Mouse (Mus musculus) stomach, embryonic 16.5 days (tissue): ENCODE data around the gene Grid2. TPM values are rescaled to one million over a fixed set of nuclear protein-coding genes. Genes with fewer than 3 reads are reported as not detected.

ENCODE experiments used
- ATAC-seq: fragments of 200-750 bp; cut with Nextera tagmentation; 2 replicates; pipeline ENCODE4 v1.8.0; 2017; ENCODE audit warnings: moderate number of reproducible peaks, moderate TSS enrichment; ENCODE audit not compliant: insufficient read depth, low FRiP score
- H3K27ac ChIP-seq: fragments of 300-500 bp; sonication (generic); 2 replicates; pipeline ENCODE4 v1.5.1; 2014; ENCODE audit warnings: low read length
- H3K27me3 ChIP-seq: fragments of 300-500 bp; sonication (generic); 2 replicates; pipeline ENCODE4 v1.6.1; 2014; ENCODE audit warnings: low read length, control low read depth, mixed read lengths; ENCODE audit not compliant: control insufficient read depth, insufficient read depth
- H3K36me3 ChIP-seq: fragments of 300-500 bp; sonication (generic); 2 replicates; pipeline ENCODE4 v1.6.1; 2014; ENCODE audit warnings: low read length; ENCODE audit not compliant: control insufficient read depth, insufficient read depth
- H3K4me1 ChIP-seq: fragments of 300-500 bp; sonication (generic); 2 replicates; pipeline ENCODE4 v1.6.1; 2014; ENCODE audit warnings: low read length, control low read depth, mixed read lengths; ENCODE audit not compliant: control insufficient read depth, insufficient read depth
- H3K4me2 ChIP-seq: fragments of 300-500 bp; sonication (generic); 2 replicates; pipeline ENCODE4 v1.6.1; 2014; ENCODE audit warnings: low read depth, low read length, mixed read lengths
- H3K4me3 ChIP-seq: fragments of 300-500 bp; sonication (generic); replicated peaks from 2 replicates; pipeline ENCODE4 v1.5.1; 2014; ENCODE audit warnings: mild to moderate bottlenecking, low read length
- H3K9ac ChIP-seq: fragments of 300-500 bp; sonication (generic); 2 replicates; pipeline ENCODE4 v1.6.1; 2014; ENCODE audit warnings: low read length
- H3K9me3 ChIP-seq: fragments of 300-500 bp; sonication (generic); replicated peaks from 2 replicates; pipeline ENCODE4 v1.6.1; 2016; ENCODE audit warnings: low read length, control low read depth; ENCODE audit not compliant: control insufficient read depth
- WGBS: fragments of 180-500 bp; shearing (Covaris S2); extraction: QIAGEN DNeasy Blood & Tissue Kit; methylation state at CpG from one replicate; pipeline ENCODE4 v1.1.7; 2014; 5-methylcytosine and 5-hydroxymethylcytosine counted together
- polyA plus RNA-seq: library from polyadenylated mRNA; unstranded; fragments of >200 nt; fragmentation: Nextera tagmentation; extraction: Ambion mirVana; gene quantifications from 2 replicates; pipeline ENCODE4 v1.2.1, GENCODE M21; 2015

Grid2 gene
- polyA plus RNA-seq, 1 experiment from 2014 or later: 0.68 TPM

- no peak overlapping the region for H3K4me2 ChIP-seq
- no peak for ATAC-seq
- H3K4me1 ChIP-seq: no peaks in the 10 kb centered on the region
- 37% methylated on average over 8 of the region's 8 CpGs for WGBS
- no peak overlapping the region for H3K4me3 ChIP-seq
- H3K9ac ChIP-seq: no peak overlapping the region
- H3K9me3 ChIP-seq: no peaks in the 10 kb centered on the region
- no peaks in the 10 kb centered on the region for H3K36me3 ChIP-seq
- no peaks in the 10 kb centered on the region for H3K27me3 ChIP-seq
- H3K27ac ChIP-seq: no peak overlapping the region
These were observed 946.9 kb downstream of the Grid2 start for GRCm38 (mm10) chr6:64202396-64203122.

GRCm38 (mm10) chr6:64236351-64236750 is 980.7 kb downstream of the Grid2 start:
- no peaks in the 10 kb centered on the region for H3K9me3 ChIP-seq
- no peak overlapping the region for H3K4me3 ChIP-seq
- WGBS: 58% methylated on average over 3 of the region's 3 CpGs
- no peak overlapping the region for H3K4me2 ChIP-seq
- H3K27me3 ChIP-seq: no peaks in the 10 kb centered on the region
- no peak overlapping the region for H3K27ac ChIP-seq
- H3K4me1 ChIP-seq: no peaks in the 10 kb centered on the region
- H3K36me3 ChIP-seq: no peaks in the 10 kb centered on the region
- ATAC-seq: no peak
- no peak overlapping the region for H3K9ac ChIP-seq

- WGBS: 44% methylated on average over 1 of the region's 1 CpGs
- Histone ChIP-seq H3K27me3 (no peaks in the 10 kb centered on the region), H3K9me3 (no peaks in the 10 kb centered on the region), H3K27ac (no peak overlapping the region), H3K36me3 (no peaks in the 10 kb centered on the region), H3K4me1 (no peaks in the 10 kb centered on the region), H3K4me3 (no peak overlapping the region), H3K4me2 (no peak overlapping the region), H3K9ac (no peak overlapping the region)
- no peak for ATAC-seq
These were observed 984.9 kb downstream of the Grid2 start for GRCm38 (mm10) chr6:64240526-64240925.

- Histone ChIP-seq H3K9me3 (no peaks in the 10 kb centered on the region), H3K36me3 (no peaks in the 10 kb centered on the region), H3K4me2 (no peak overlapping the region), H3K4me3 (no peak overlapping the region), H3K4me1 (no peaks in the 10 kb centered on the region), H3K27ac (no peak overlapping the region), H3K27me3 (no peaks in the 10 kb centered on the region), H3K9ac (no peak overlapping the region)
- WGBS: 93% methylated on average over 1 of the region's 1 CpGs
- ATAC-seq: no peak
These were observed 990.3 kb downstream of the Grid2 start for GRCm38 (mm10) chr6:64245951-64246350.

- Histone ChIP-seq H3K27me3 (no peaks in the 10 kb centered on the region), H3K9me3 (no peaks in the 10 kb centered on the region), H3K9ac (no peak overlapping the region), H3K36me3 (no peaks in the 10 kb centered on the region), H3K4me3 (no peak overlapping the region), H3K27ac (no peak overlapping the region), H3K4me1 (no peaks in the 10 kb centered on the region), H3K4me2 (no peak overlapping the region)
- 73% methylated on average over 1 of the region's 1 CpGs for WGBS
- ATAC-seq: no peak
These were observed 995.4 kb downstream of the Grid2 start for GRCm38 (mm10) chr6:64251041-64251440.

- H3K9me3 ChIP-seq: no peaks in the 10 kb centered on the region
- no peak overlapping the region for H3K27ac ChIP-seq
- H3K4me2 ChIP-seq: no peak overlapping the region
- H3K27me3 ChIP-seq: no peaks in the 10 kb centered on the region
- no peak overlapping the region for H3K9ac ChIP-seq
- no peaks in the 10 kb centered on the region for H3K4me1 ChIP-seq
- no peak overlapping the region for H3K4me3 ChIP-seq
- 78% methylated on average over 4 of the region's 4 CpGs for WGBS
- H3K36me3 ChIP-seq: no peaks in the 10 kb centered on the region
- ATAC-seq: no peak
These were observed 1007.8 kb downstream of the Grid2 start for GRCm38 (mm10) chr6:64263517-64263916.

- H3K4me1 ChIP-seq: no peaks in the 10 kb centered on the region
- no peaks in the 10 kb centered on the region for H3K9me3 ChIP-seq
- no peak overlapping the region for H3K9ac ChIP-seq
- no peaks in the 10 kb centered on the region for H3K27me3 ChIP-seq
- 88% methylated on average over 2 of the region's 2 CpGs for WGBS
- H3K4me2 ChIP-seq: no peak overlapping the region
- H3K36me3 ChIP-seq: no peaks in the 10 kb centered on the region
- no peak overlapping the region for H3K27ac ChIP-seq
- no peak for ATAC-seq
- H3K4me3 ChIP-seq: no peak overlapping the region
These were observed 1008.5 kb downstream of the Grid2 start for GRCm38 (mm10) chr6:64264224-64264623.

GRCm38 (mm10) chr6:64274319-64275114 is 1018.8 kb downstream of the Grid2 start:
- Histone ChIP-seq H3K9ac (no peak overlapping the region), H3K27ac (no peak overlapping the region), H3K36me3 (no peaks in the 10 kb centered on the region), H3K4me1 (no peaks in the 10 kb centered on the region), H3K4me2 (no peak overlapping the region), H3K4me3 (no peak overlapping the region), H3K27me3 (no peaks in the 10 kb centered on the region), H3K9me3 (no peaks in the 10 kb centered on the region)
- WGBS: 33% methylated on average over 2 of the region's 2 CpGs
- ATAC-seq: no peak

- Histone ChIP-seq H3K4me2 (no peak overlapping the region), H3K9me3 (no peaks in the 10 kb centered on the region), H3K27me3 (no peaks in the 10 kb centered on the region), H3K36me3 (no peaks in the 10 kb centered on the region), H3K4me3 (no peak overlapping the region), H3K9ac (no peak overlapping the region), H3K27ac (no peak overlapping the region), H3K4me1 (no peaks in the 10 kb centered on the region)
- 82% methylated on average over 2 of the region's 2 CpGs for WGBS
- ATAC-seq: no peak
These were observed 1024.3 kb downstream of the Grid2 start for GRCm38 (mm10) chr6:64279927-64280326.
